Mouse (Mus musculus): ENCODE measurements around the gene Chn2. TPM values are rescaled to one million over a fixed set of nuclear protein-coding genes. Genes with fewer than 3 reads are reported as not detected.

Gene Chn2
- total and polyA plus RNA-seq, 3 experiments: not detected

DNA sequence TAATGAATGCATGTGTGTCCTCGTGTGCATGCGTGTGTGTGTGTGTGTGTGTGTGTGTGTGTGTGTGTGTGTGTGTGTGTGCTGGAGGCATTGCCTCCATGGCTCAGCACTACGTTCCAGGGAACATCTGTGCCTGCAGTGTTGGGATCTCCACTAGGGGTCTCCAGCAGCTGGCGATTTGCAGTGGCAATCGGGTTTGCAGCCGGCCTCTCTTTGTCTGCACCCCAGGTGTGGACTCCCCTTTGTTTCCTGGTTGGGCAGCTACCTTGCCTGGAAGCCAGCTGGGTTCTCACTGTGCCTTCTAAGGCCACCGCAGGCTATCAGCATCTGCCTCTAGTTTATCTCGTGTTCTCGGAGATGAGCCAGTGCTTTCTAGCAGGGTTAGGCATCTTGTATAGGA lies 4.9 kb upstream of the Chn2 start:
- H3K36me3 ChIP-seq (ENCODE audit: control insufficient read depth in 1 of 2, insufficient read depth in 2 of 2, low read length in 2 of 2): no peaks in the 10 kb centered on the region
- H3K4me3 ChIP-seq (ENCODE audit: control insufficient read depth in 1 of 2, insufficient read depth in 1 of 2, low read depth in 2 of 2, low read length in 2 of 2): no peak overlapping the region
- no peak for DNase-seq (ENCODE audit: low read depth, low spot score)
- H3K27me3 ChIP-seq (ENCODE audit: control insufficient read depth in 1 of 2, insufficient read depth in 2 of 2, low read length in 2 of 2): no peaks in the 10 kb centered on the region
- H3K9me3 ChIP-seq (replicated peaks; ENCODE audit: insufficient read depth, low read length): no peaks in the 10 kb centered on the region
- no peak overlapping the region for H3K27ac ChIP-seq (ENCODE audit: control insufficient read depth, low read depth, low read length)
- TF ChIP-seq ETS1 (IDR thresholded peaks at IDR 0.05; ENCODE audit: low read depth, low read length): no peak
- no peak for TF ChIP-seq TBP (IDR thresholded peaks at IDR 0.05; ENCODE audit: low read depth, low read length)
- no peak for TF ChIP-seq USF1 (IDR thresholded peaks at IDR 0.05; ENCODE audit: low read depth, low read length)
- TF ChIP-seq RAD21 (IDR thresholded peaks at IDR 0.05; ENCODE audit: low read depth, low read length): no peak
- TF ChIP-seq ZKSCAN1 (IDR thresholded peaks at IDR 0.05; ENCODE audit: low read depth, low read length): no peak
- TF ChIP-seq CHD2 (IDR thresholded peaks at IDR 0.05; ENCODE audit: low read length): no peak
- no peak for TF ChIP-seq MAZ (IDR thresholded peaks at IDR 0.05; ENCODE audit: low read depth, low read length)
- TF ChIP-seq GATA1 (IDR thresholded peaks at IDR 0.05; ENCODE audit: low read depth, low read length): no peak
- TF ChIP-seq UBTF (IDR thresholded peaks at IDR 0.05; ENCODE audit: borderline replicate concordance, insufficient read depth, low read depth, low read length): no peak
- TF ChIP-seq TAL1 (IDR thresholded peaks at IDR 0.05; ENCODE audit: low read length): no peak
- no peak for TF ChIP-seq SMC3 (IDR thresholded peaks at IDR 0.05; ENCODE audit: low read depth, low read length)
- TF ChIP-seq SIN3A (IDR thresholded peaks at IDR 0.05; ENCODE audit: low read length): no peak
- TF ChIP-seq JUND (IDR thresholded peaks at IDR 0.05; ENCODE audit: low read depth, low read length): no peak
- TF ChIP-seq NRF1 (IDR thresholded peaks at IDR 0.05; ENCODE audit: insufficient read depth, low read depth, low read length, poor library complexity, severe bottlenecking): no peak
- TF ChIP-seq POLR2A (IDR thresholded peaks at IDR 0.05; ENCODE audit: control insufficient read depth in 1 of 2, insufficient read depth in 1 of 2, low read depth in 1 of 2, low read length in 2 of 2, poor library complexity in 1 of 2): no peak
- TF ChIP-seq ZMIZ1 (IDR thresholded peaks at IDR 0.05; ENCODE audit: low read depth, low read length): no peak
- H3K79me2 ChIP-seq (ENCODE audit: control insufficient read depth, insufficient read depth, low read length, poor library complexity): no peaks in the 10 kb centered on the region
- no peak overlapping the region for H3K9ac ChIP-seq (ENCODE audit: control insufficient read depth, low read depth, low read length, poor library complexity, severe bottlenecking)
- H3K4me1 ChIP-seq (ENCODE audit: control insufficient read depth in 1 of 2, insufficient read depth in 2 of 2, low read length in 2 of 2): no peaks in the 10 kb centered on the region

DNA sequence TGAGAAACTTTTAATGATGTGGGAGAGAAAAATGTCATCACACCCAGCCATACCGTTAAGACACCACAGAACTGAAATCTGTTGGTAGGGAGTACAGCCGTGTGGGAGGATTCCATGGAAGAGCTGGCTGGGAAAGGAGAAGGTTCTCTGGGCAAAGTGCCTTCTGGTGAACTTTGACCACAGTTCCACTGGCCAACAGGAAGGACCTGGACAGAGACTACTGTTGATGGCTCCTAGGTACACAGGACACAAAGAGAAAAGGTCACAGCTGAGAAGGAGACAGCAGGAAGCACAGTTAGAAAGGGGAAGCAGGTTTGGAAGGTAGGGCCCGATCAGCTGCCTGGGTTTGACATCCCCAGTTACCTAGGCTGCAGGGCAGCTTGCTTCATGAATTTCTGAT lies 3.8 kb upstream of the Chn2 start:
- no peak overlapping the region for H3K9ac ChIP-seq (ENCODE audit: control insufficient read depth, low read depth, low read length, poor library complexity, severe bottlenecking)
- H3K4me1 ChIP-seq (ENCODE audit: control insufficient read depth in 1 of 2, insufficient read depth in 2 of 2, low read length in 2 of 2): no peaks in the 10 kb centered on the region
- no peaks in the 10 kb centered on the region for H3K36me3 ChIP-seq (ENCODE audit: control insufficient read depth in 1 of 2, insufficient read depth in 2 of 2, low read length in 2 of 2)
- no peak overlapping the region for H3K27ac ChIP-seq (ENCODE audit: control insufficient read depth, low read depth, low read length)
- no peaks in the 10 kb centered on the region for H3K27me3 ChIP-seq (ENCODE audit: control insufficient read depth in 1 of 2, insufficient read depth in 2 of 2, low read length in 2 of 2)
- H3K9me3 ChIP-seq (replicated peaks; ENCODE audit: insufficient read depth, low read length): no peaks in the 10 kb centered on the region
- no peak for TF ChIP-seq JUND (IDR thresholded peaks at IDR 0.05; ENCODE audit: low read depth, low read length)
- TF ChIP-seq USF2 (IDR thresholded peaks at IDR 0.05; ENCODE audit: borderline replicate concordance in 1 of 2, insufficient read depth in 1 of 2, low read depth in 1 of 2, low read length in 2 of 2): no peak
- no peak for TF ChIP-seq CTCF (IDR thresholded peaks at IDR 0.05 in 2 of 3, conservative IDR thresholded peaks at IDR 0.05 in 1 of 3; ENCODE audit: control insufficient read depth in 1 of 3, insufficient read depth in 1 of 3, low read depth in 2 of 3, low read length in 3 of 3, poor library complexity in 1 of 3, severe bottlenecking in 1 of 3)
- TF ChIP-seq E2F4 (IDR thresholded peaks at IDR 0.05; ENCODE audit: borderline replicate concordance, low read depth, low read length): no peak
- no peak for TF ChIP-seq SIN3A (IDR thresholded peaks at IDR 0.05; ENCODE audit: low read length)
- TF ChIP-seq POLR2A (IDR thresholded peaks at IDR 0.05; ENCODE audit: control insufficient read depth in 1 of 2, insufficient read depth in 1 of 2, low read depth in 1 of 2, low read length in 2 of 2, poor library complexity in 1 of 2): no peak
- no peak for TF ChIP-seq MAX (IDR thresholded peaks at IDR 0.05; ENCODE audit: low read length)
- TF ChIP-seq UBTF (IDR thresholded peaks at IDR 0.05; ENCODE audit: borderline replicate concordance, insufficient read depth, low read depth, low read length): no peak
- no peak for TF ChIP-seq BHLHE40 (IDR thresholded peaks at IDR 0.05; ENCODE audit: borderline replicate concordance, low read depth, low read length)
- TF ChIP-seq SMC3 (IDR thresholded peaks at IDR 0.05; ENCODE audit: low read depth, low read length): no peak
- TF ChIP-seq EP300 (IDR thresholded peaks at IDR 0.05; ENCODE audit: low read depth in 1 of 2, low read length in 2 of 2): no peak
- no peak for DNase-seq (ENCODE audit: low read depth, low spot score)
- H3K79me2 ChIP-seq (ENCODE audit: control insufficient read depth, insufficient read depth, low read length, poor library complexity): no peaks in the 10 kb centered on the region
- H3K4me3 ChIP-seq (ENCODE audit: control insufficient read depth in 1 of 2, insufficient read depth in 1 of 2, low read depth in 2 of 2, low read length in 2 of 2): no peak overlapping the region
